Mouse (Mus musculus) left cerebral cortex, adult 8-10 months (tissue): ENCODE results near the gene Irf9. TPM values are rescaled to one million over a fixed set of nuclear protein-coding genes. Genes with fewer than 3 reads are reported as not detected.
A peak's percentile ranks its signal among the peaks of the same experiment; 100 is the strongest.

Source experiments
- DNase-seq, 2 experiments: peaks; one replicate each; pipeline ENCODE4 v3.0.0; 2022; ENCODE audit warnings: low spot score in 2 of 2
- total RNA-seq, 4 experiments: library from RNA; stranded (reverse); gene quantifications; 2 replicates each; pipeline ENCODE4 v1.2.4; 2022

The Irf9 gene
- 10 to 100 TPM in 2 of 4 experiments, 1 to 10 TPM in 2; 7.5 to 15.2 (median 11.2) TPM for total RNA-seq

DNA sequence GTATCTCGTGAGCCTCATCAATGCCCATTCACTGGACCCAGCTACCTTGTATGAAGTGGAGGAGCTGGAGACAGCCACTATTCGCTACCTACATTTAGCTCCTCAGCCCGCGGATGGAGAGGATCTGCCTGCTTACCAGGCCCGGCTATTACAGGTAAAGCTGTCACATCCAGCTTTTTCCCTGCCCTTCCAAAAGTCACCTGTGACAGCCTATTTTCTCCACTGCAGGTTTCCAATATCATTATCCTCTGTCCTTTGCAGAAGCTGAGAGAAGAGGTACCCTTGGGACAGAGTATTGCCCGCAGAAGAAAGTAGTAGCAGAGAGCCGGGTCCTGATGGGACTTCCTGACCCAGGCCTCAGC lies at the start of gene Irf9:
Gene Irf9 (plus strand): TSS at position 301 of the 362 bp plus-strand sequence.
- DNase-seq = no peak

- no peak for DNase-seq
These were observed 48.7 kb upstream of the Irf9 start for GRCm38 (mm10) chr14:55554635-55555034.

- DNase-seq = no peak
These were observed 47.6 kb upstream of the Irf9 start for GRCm38 (mm10) chr14:55555788-55556187.

GRCm38 (mm10) chr14:55557003-55557402 lies 46.4 kb upstream of the Irf9 start:
- DNase-seq = no peak

DNA sequence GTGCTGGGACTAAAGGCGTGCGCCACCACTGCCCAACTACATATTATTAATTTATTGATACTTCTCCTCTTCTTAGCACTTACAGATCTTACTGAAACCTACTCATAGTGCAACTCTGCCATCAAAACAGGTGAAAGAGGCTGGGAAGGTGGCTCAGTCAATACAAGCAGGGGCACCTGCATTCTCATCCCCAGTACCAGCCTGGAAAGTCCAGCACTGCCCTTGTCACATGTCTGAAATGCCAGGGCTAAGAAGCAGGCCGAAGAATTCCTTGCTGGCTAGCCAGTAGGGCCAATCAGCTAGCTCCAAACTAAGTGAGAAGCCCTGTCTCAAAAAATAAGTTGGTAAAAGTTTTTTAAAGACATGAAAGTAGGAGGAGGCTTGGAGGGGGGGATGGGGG lies 45.8 kb upstream of the Irf9 start:
- no peak for DNase-seq

GRCm38 (mm10) chr14:55558740-55559448 lies 44.5 kb upstream of the Irf9 start:
- no peak for DNase-seq

DNA sequence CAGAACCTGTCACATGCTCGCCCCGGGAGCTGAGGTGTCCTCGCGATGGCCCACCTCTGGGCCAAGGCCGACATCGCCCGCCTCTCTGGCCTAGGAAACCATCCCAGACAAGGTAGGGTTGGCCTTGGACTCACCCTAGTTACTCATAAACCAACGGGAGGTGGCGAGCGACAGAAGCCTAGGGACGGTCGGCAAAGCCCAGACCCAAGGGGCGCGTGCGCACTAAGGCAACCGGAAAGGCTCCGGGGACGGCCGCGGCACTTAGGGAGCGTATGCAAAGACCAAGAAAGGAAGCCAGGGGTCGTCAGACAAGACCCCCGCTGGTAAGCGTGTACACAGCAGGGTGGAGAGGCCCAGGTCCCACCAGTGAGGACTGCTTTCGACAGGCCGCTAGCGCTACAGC lies 43.6 kb upstream of the Irf9 start, which contains the start of gene Dcaf11:
Gene Dcaf11 (plus strand): TSS at position 208 of the 403 bp plus-strand sequence.
- DNase-seq = peak; percentile 83 to 87

DNA sequence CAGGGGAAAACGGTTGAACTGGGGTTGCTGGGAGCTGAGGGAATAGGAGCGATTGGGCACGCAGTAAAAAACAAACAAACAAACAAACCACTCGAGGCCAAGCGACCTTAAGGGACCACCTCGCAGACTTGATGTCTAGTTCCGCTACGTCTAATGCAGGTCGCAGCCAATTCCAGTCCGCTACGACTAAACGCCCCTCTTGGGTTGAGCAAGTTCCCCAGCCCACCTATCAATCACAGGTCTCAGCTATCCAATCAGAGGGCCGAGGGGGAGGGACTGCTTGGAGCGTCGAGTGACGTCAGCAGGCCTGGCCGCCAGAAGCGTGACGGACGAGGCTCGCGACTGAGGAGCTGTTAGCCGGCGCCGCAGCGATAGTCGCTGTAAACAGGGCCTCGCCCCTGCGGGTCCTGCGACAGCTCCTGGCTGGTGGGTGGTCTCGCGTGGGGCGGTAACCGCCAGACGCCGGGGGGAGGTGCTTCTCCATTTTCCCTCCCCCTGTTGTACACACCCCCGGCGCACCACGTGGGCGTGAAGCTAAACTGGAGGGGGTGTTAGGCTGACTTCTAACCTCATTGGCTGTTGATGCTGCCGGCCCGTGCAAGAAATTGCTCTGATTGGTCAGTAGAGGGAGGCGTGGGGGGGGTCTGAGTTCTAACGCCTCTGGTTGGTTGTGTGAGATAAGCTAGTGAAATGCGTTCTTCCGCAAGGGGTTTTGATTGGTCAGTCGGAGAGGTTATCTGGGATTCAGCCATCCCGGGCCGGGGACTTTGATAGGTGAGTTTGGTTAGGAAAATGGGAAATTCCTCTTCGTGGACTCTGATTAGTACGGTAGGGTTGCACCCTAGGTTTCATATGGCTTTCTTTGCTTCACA lies 42.9 kb upstream of the Irf9 start, which contains the start of gene A730061H03Rik:
Gene A730061H03Rik (minus strand): TSS at position 205 of the 872 bp plus-strand sequence.
- peak; percentile 96 to 100 for DNase-seq

- DNase-seq = no peak
These were observed 41.5 kb upstream of the Irf9 start for GRCm38 (mm10) chr14:55561860-55562259.

DNA sequence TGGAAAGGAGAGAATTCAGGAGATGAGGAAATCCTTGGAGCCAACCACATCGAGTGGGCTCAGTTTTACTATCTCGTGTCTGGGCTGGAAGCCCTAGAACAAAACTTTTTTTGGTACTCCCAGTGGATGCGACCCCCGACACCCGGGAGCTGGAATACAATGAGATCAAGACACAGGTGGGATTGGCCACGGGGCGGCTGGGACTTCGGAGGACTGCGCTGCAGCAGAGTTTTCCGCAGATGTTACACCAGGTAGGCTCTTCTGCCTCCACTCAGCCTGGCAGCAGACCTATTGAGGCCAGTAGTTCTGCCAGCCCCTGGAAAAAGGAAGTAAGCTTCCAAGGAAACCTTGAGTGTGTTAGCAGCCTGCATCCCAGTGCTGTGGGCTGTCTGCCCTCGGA lies 40.1 kb upstream of the Irf9 start:
- no peak for DNase-seq

DNA sequence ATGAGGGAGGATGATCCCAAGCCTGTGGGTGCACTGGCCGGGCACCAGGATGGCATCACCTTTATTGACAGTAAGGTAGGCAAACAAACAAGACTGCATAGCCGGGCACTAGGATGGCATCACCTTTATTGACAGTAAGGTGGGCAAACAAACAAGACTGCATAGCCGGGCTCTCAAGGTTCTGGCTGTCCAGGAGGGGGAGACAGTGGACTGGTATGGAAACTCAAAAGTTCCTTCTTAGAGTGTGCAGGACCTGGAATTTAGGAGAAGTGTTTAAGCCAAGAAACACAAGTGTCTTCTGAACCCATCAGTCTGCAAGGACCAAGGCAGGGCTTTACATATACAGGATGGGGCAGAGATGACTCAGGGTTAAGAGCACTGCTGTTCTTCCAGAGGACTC lies 37.6 kb upstream of the Irf9 start:
- no peak for DNase-seq

DNA sequence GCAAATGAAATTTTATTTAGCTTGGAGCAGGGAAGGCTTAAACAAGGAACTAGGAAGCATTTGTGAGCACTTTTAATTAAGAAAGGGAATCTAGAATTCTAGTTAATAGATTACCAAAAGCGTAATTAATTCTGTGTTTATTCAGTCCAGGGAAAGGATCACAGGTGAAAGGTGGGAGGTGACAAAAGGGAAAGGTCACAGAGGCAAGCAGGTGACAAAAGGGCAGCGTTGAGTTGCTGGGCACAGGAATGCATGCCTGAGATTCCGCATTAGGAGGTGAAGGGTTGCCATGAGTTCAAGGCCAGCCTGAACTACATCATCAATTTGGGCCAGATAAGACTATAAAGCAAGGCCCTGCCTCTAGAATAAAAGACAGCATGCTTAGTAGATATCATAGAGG lies 35.9 kb upstream of the Irf9 start:
- no peak for DNase-seq

GRCm38 (mm10) chr14:55570588-55570987 lies 32.8 kb upstream of the Irf9 start:
- DNase-seq = no peak

DNA sequence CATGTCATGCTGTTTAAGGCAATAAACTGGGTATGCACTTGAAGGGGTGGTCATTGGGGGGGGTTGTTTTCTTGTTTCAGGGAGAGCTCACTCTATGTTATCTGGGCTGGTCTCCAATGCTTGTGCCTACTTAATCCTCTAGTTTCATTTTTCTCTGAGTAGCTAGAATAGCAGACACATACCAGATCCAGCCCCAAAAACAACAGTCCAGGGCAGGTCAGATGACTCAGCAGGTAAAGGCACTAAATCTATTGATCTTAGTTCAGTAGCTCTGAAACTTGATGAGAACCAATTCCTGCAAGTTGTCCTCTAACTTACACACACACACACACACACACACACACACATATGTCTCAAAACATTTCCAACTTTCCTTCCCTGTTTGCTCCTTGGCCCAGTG lies 31.6 kb upstream of the Irf9 start:
- no peak for DNase-seq

DNA sequence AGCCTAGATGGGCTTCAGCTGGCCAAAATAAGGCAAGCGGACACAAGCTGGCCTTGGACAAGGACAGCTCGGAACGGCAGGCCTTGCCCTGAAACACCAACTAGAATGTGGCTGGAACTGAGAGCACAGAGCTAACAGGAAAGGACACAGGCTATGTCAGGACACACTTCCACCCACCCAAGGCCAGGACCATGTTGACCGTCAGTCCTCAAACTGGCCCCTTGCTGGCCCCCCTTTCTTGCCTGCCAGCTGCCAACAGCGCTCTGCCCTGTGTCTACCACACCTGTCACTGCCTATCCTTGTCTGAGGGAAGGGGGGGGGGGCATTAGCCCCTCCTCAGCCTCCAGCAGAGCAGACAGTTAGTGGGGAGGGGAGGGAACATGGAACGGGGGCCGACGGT lies 28.1 kb upstream of the Irf9 start, which contains the start of gene Fitm1:
Gene Fitm1 (plus strand): TSS at position 316 of the 400 bp plus-strand sequence.
- no peak for DNase-seq

DNA sequence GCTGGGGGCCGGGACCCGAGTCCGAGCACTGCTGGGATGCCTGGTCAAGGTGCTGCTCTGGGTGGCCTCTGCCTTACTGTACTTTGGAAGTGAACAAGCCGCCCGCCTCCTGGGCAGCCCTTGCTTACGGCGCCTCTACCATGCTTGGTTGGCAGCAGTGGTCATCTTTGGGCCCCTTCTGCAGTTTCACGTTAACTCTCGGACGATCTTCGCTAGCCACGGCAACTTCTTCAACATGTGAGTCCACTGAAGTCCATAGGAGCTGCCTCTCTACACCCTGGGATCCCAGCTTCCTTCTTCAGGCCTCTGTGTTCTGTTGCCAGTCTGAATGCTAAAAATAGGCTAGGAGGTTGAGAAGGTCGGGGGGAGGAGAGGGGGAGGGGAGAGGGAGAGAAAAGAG lies 27.7 kb upstream of the Irf9 start:
- DNase-seq = no peak

GRCm38 (mm10) chr14:55576376-55576775 lies 27.0 kb upstream of the Irf9 start:
- peak in 1 of 2 experiments; percentile 65 for DNase-seq

GRCm38 (mm10) chr14:55577871-55578667 lies 25.3 kb upstream of the Irf9 start, which contains the start of gene Psme1:
Gene Psme1 (plus strand): TSS chr14:55578123.
- peak; percentile 41 to 59 for DNase-seq

GRCm38 (mm10) chr14:55578668-55579269 lies 24.6 kb upstream of the Irf9 start:
- no peak for DNase-seq

GRCm38 (mm10) chr14:55579511-55580496 lies 23.6 kb upstream of the Irf9 start:
- DNase-seq = no peak
